28 mouse cellular contexts compared by ENCODE assay signal in genomic region chr1:23163371-23163935, GRCm38 (mm10).
A peak's percentile ranks its signal among the peaks of the same experiment; 100 is the strongest.
DNase-seq lines count a peak whose midpoint lies in the region; ATAC-seq lines count a peak whose summit lies in the region.
"Had no signal": no experiment of that assay in that cellular context is flagged by ENCODE, and none has a peak within 500 bp of the region (broad histone marks: within the 10 kb centered on the region; RNA-seq: fewer than 3 reads in every experiment).

No protein-coding gene starts in this region.

- H3K36me3 ChIP-seq in kidney, embryonic 15.5 days: no peaks in the 10 kb centered on the region
- H3K36me3 ChIP-seq in liver, embryonic 12.5 days: no peaks in the 10 kb centered on the region
- no peaks in the 10 kb centered on the region for H3K36me3 ChIP-seq in stomach, embryonic 15.5 days
- H3K36me3 ChIP-seq: embryonic facial prominence, embryonic 10.5 days; forebrain, embryonic 10.5 days; G1E; heart, embryonic 12.5 days; midbrain, embryonic 15.5 days; neural tube, embryonic 12.5 days had no signal

- H3K4me2 ChIP-seq in kidney, embryonic 15.5 days: no peak overlapping the region
- no peak overlapping the region for H3K4me2 ChIP-seq in liver, embryonic 12.5 days
- no peak overlapping the region for H3K4me2 ChIP-seq in stomach, embryonic 15.5 days
- H3K4me2 ChIP-seq: heart, embryonic 12.5 days; midbrain, embryonic 15.5 days; neural tube, embryonic 12.5 days had no signal

- no peaks in the 10 kb centered on the region for H3K4me1 ChIP-seq in kidney, embryonic 15.5 days
- no peaks in the 10 kb centered on the region for H3K4me1 ChIP-seq in liver, embryonic 12.5 days
- no peaks in the 10 kb centered on the region for H3K4me1 ChIP-seq in stomach, embryonic 15.5 days
- H3K4me1 ChIP-seq: embryonic facial prominence, embryonic 10.5 days; forebrain, embryonic 10.5 days; heart, embryonic 12.5 days; midbrain, embryonic 15.5 days; neural tube, embryonic 12.5 days had no signal

- WGBS in kidney, embryonic 15.5 days: 88% methylated on average over 5 of the region's 5 CpGs
- WGBS in liver, embryonic 12.5 days (ENCODE audit: insufficient replicate concordance): 55% methylated on average over 5 of the region's 5 CpGs
- 57% methylated on average over 5 of the region's 5 CpGs for WGBS in stomach, embryonic 15.5 days

- DNase-seq in kidney, adult 9 months: peak; percentile 82
- DNase-seq in kidney, postnatal 10 days: peak; percentile 13
- no peak for DNase-seq in spleen, postnatal 14 days (ENCODE audit: low spot score in 2 of 2)
- no peak for DNase-seq in adrenal gland, adult 18-20 months (ENCODE audit: low spot score in 2 of 2)
- DNase-seq: adrenal gland, adult 2 months; B cell, adult 2 months; cerebellum, adult 11 months; cerebellum, adult 9-11 months; forebrain, postnatal 0 days; gastrocnemius, postnatal 25 days; heart, adult 18-20 months; heart, postnatal 10 days; layer of hippocampus, postnatal 36 days; lung, postnatal 4 days; right cerebral cortex, postnatal 14 days; thymus, adult 18-20 months; thymus, postnatal 36 days had no signal

- no peak overlapping the region for H3K4me3 ChIP-seq in kidney, embryonic 15.5 days (replicated peaks)
- no peak overlapping the region for H3K4me3 ChIP-seq in liver, embryonic 12.5 days
- H3K4me3 ChIP-seq in stomach, embryonic 15.5 days (replicated peaks): no peak overlapping the region
- H3K4me3 ChIP-seq: embryonic facial prominence, embryonic 10.5 days; forebrain, embryonic 10.5 days; heart, embryonic 12.5 days; midbrain, embryonic 15.5 days; neural tube, embryonic 12.5 days had no signal

- no peaks in the 10 kb centered on the region for H3K27me3 ChIP-seq in kidney, embryonic 15.5 days
- H3K27me3 ChIP-seq in liver, embryonic 12.5 days (replicated peaks): no peaks in the 10 kb centered on the region
- H3K27me3 ChIP-seq in stomach, embryonic 15.5 days (replicated peaks): no peaks in the 10 kb centered on the region
- H3K27me3 ChIP-seq: CH12.LX; heart, embryonic 12.5 days; midbrain, embryonic 15.5 days; neural tube, embryonic 12.5 days; Patski had no signal

- H3K27ac ChIP-seq in kidney, embryonic 15.5 days: no peak overlapping the region
- H3K27ac ChIP-seq in liver, embryonic 12.5 days: 0 out of 2 replicates have a peak overlapping the region, but pooled peaks have one; percentile 36
- no peak overlapping the region for H3K27ac ChIP-seq in stomach, embryonic 15.5 days
- H3K27ac ChIP-seq: embryonic facial prominence, embryonic 10.5 days; forebrain, embryonic 10.5 days; midbrain, embryonic 15.5 days; neural tube, embryonic 12.5 days had no signal

- no peaks in the 10 kb centered on the region; the same call in 1 of the 2 replicates for H3K9me3 ChIP-seq in kidney, embryonic 15.5 days (replicated peaks)
- H3K9me3 ChIP-seq in liver, embryonic 12.5 days (replicated peaks): no peaks in the 10 kb centered on the region
- H3K9me3 ChIP-seq in stomach, embryonic 15.5 days: no peaks in the 10 kb centered on the region
- H3K9me3 ChIP-seq: G1E; heart, embryonic 12.5 days; midbrain, embryonic 15.5 days; neural tube, embryonic 12.5 days had no signal

- H3K9ac ChIP-seq in kidney, embryonic 15.5 days: no peak overlapping the region
- no peak overlapping the region for H3K9ac ChIP-seq in liver, embryonic 12.5 days
- no peak overlapping the region for H3K9ac ChIP-seq in stomach, embryonic 15.5 days
- H3K9ac ChIP-seq: forebrain, postnatal 0 days; heart, embryonic 12.5 days; midbrain, embryonic 15.5 days; neural tube, embryonic 12.5 days had no signal

- no peak for ATAC-seq in kidney, embryonic 15.5 days (replicated peaks; ENCODE audit: low FRiP score)
- ATAC-seq in liver, embryonic 12.5 days: peak; percentile 44; the same call in 1 of the 2 replicates
- ATAC-seq in stomach, embryonic 15.5 days (ENCODE audit: insufficient read depth, low FRiP score, low read depth): peak; percentile 76; the same call in 1 of the 2 replicates
- ATAC-seq: forebrain, postnatal 0 days; midbrain, embryonic 15.5 days; Patski had no signal

Comparison
In these comparisons a context has a peak if more than half of its experiments do, and no peak if none do; other contexts are left out.
1. DNase-seq: peak in kidney, adult 9 months (single experiment) and kidney, postnatal 10 days (single experiment); none in spleen, postnatal 14 days (0 of 2) and adrenal gland, adult 18-20 months (0 of 2).